Mouse (Mus musculus): Measurements from ENCODE around the gene Gm10073.

DNA sequence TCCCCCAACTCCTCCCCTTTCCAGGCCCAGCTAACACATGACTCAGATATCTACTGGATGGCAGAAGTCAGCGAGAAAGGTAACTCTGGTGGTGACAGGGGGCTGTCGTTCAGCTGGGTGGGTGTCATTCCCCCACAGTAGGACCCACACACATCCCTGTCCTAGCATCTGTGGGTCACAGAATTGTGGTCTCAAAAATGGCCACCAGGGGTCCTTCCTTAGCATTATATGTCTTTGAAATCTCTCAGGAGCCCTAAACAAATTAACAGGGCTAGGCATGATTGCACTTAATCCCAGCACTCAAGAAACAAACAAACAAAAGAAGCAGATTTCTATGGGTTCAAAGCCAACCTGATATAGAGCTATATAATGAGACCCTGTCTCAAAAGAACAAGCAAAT lies 28.1 kb downstream of the Gm10073 start:
- TF ChIP-seq CTCF (IDR thresholded peaks at IDR 0.05; ENCODE audit: insufficient read depth, low read depth, low read length) (no peak), POLR2A (IDR thresholded peaks at IDR 0.05; ENCODE audit: insufficient read depth, low read depth, low read length) (no peak)

Measured in olfactory bulb, adult 2 months (tissue).